Mouse (Mus musculus): Measurements from ENCODE around the gene Eya2. TPM values are rescaled to one million over a fixed set of nuclear protein-coding genes. Genes with fewer than 3 reads are reported as not detected.

Eya2 gene
- polyA plus RNA-seq, 1 experiment from 2014 or later: 14.2 TPM

- Histone ChIP-seq H3K36me3 (peaks cover 98% of the 10 kb centered on the region), H3K27me3 (ENCODE audit: low read depth, poor library complexity, severe bottlenecking) (no peaks in the 10 kb centered on the region), H3K4me1 (peaks cover 9% of the 10 kb centered on the region; the same call in 1 of the 2 replicates), H3K9me3 (replicated peaks) (no peaks in the 10 kb centered on the region), H3K27ac (replicated peaks) (0 out of 2 replicates have a peak overlapping the region, but pooled peaks have one; percentile 33), H3K4me3 (no peak overlapping the region)
- no peak for DNase-seq (ENCODE audit: low spot score)
- WGBS: 87% methylated on average over 15 of the region's 15 CpGs
Measured at GRCm38 (mm10) chr2:165820504-165821095, 225.8 kb downstream of the Eya2 start.

Other genes starting within 250 kb of the Eya2 start
- gene Zfp663, start 226.3 kb upstream of the Eya2 start, polyA plus RNA-seq (2016; fragmentation: Nextera tagmentation; extraction: Ambion mirVana): 6.0 and 7.2 TPM in 2 replicates
- gene Zfp334, start 206.8 kb upstream of the Eya2 start, polyA plus RNA-seq (2016; fragmentation: Nextera tagmentation; extraction: Ambion mirVana): 19.9 and 23.1 TPM in 2 replicates
- gene Ocstamp, start 194.6 kb upstream of the Eya2 start, polyA plus RNA-seq (2016; fragmentation: Nextera tagmentation; extraction: Ambion mirVana): 0.06 and 0.07 TPM in 2 replicates
- 0.48 and 1.3 TPM in 2 replicates for gene Slc13a3, start 121.8 kb upstream of the Eya2 start, polyA plus RNA-seq (2016; fragmentation: Nextera tagmentation; extraction: Ambion mirVana)
- gene Trp53rka, start 101.7 kb upstream of the Eya2 start, polyA plus RNA-seq (2016; fragmentation: Nextera tagmentation; extraction: Ambion mirVana): 53.2 and 56.9 TPM in 2 replicates
- gene Slc2a10, start 91.2 kb upstream of the Eya2 start, polyA plus RNA-seq (2016; fragmentation: Nextera tagmentation; extraction: Ambion mirVana): 4.0 and 4.4 TPM in 2 replicates